Comparison of ENCODE assay signal across 21 mouse cellular contexts in genomic region chr6:125322794-125323193, GRCm38 (mm10). TPM values are rescaled to one million over a fixed set of nuclear protein-coding genes. Genes with fewer than 3 reads are reported as not detected.
A peak's percentile ranks its signal among the peaks of the same experiment; 100 is the strongest.
DNase-seq lines count a peak whose midpoint lies in the region; ATAC-seq and TF ChIP-seq lines count a peak whose summit lies in the region.
"Had no signal": no experiment of that assay in that cellular context is flagged by ENCODE, and none has a peak within 500 bp of the region (broad histone marks: within the 10 kb centered on the region; RNA-seq: fewer than 3 reads in every experiment).

No protein-coding gene starts in this region.

- no peak for TF ChIP-seq CTCF in E14TG2a.4 (conservative IDR thresholded peaks at IDR 0.05; ENCODE audit: low read length)

- H3K4me3 ChIP-seq in kidney, embryonic 16.5 days (ENCODE audit: low read length) = 0 out of 2 replicates have a peak overlapping the region, but pooled peaks have one; percentile 0
- peak overlapping the region; percentile 57; the same call in 1 of the 2 replicates for H3K4me3 ChIP-seq in E14TG2a.4 (replicated peaks; ENCODE audit: low read length)
- H3K4me3 ChIP-seq: embryonic facial prominence, embryonic 10.5 days; erythroblast, embryonic 14.5 days; heart, embryonic 13.5 days; hindbrain, embryonic 10.5 days; midbrain, embryonic 12.5 days had no signal

- peak overlapping the region; percentile 8; the same call in 1 of the 2 replicates for H3K4me2 ChIP-seq in kidney, embryonic 16.5 days (replicated peaks; ENCODE audit: low read depth, low read length)
- H3K4me2 ChIP-seq: heart, embryonic 13.5 days; midbrain, embryonic 12.5 days had no signal

- WGBS in kidney, embryonic 16.5 days = 53% methylated on average over 13 of the region's 13 CpGs

- H3K36me3 ChIP-seq in kidney, embryonic 16.5 days (ENCODE audit: insufficient read depth, low read length) = no peaks in the 10 kb centered on the region
- H3K36me3 ChIP-seq in E14TG2a.4 (ENCODE audit: insufficient read depth, low read length) = no peaks in the 10 kb centered on the region
- H3K36me3 ChIP-seq: embryonic facial prominence, embryonic 10.5 days; heart, embryonic 13.5 days; hindbrain, embryonic 10.5 days; midbrain, embryonic 12.5 days had no signal

- peaks cover 28% of the 10 kb centered on the region for H3K27me3 ChIP-seq in kidney, embryonic 16.5 days (ENCODE audit: insufficient read depth, low read length)
- H3K27me3 ChIP-seq in E14TG2a.4 (ENCODE audit: insufficient read depth, low read length) = peaks cover 77% of the 10 kb centered on the region

- DNase-seq in kidney, postnatal 14 days = no peak
- DNase-seq in brain, adult 2 months (ENCODE audit: low read depth, low spot score) = peak; percentile 30
- DNase-seq in lung, postnatal 25 days (ENCODE audit: low spot score) = peak; percentile 74
- DNase-seq in cerebellum, adult 9-10 months = no peak
- DNase-seq in layer of hippocampus, postnatal 25 days (ENCODE audit: extremely low spot score in 1 of 2, low spot score in 1 of 2) = no peak
- DNase-seq: cerebellum, postnatal 36 days; gastrocnemius, postnatal 36 days; kidney, adult 11 months; liver had no signal

- H3K9ac ChIP-seq in kidney, embryonic 16.5 days (replicated peaks; ENCODE audit: low read length) = no peak overlapping the region
- H3K9ac ChIP-seq: heart, embryonic 13.5 days; midbrain, embryonic 12.5 days had no signal

- H3K27ac ChIP-seq in kidney, embryonic 16.5 days (ENCODE audit: low read length) = no peak overlapping the region
- H3K27ac ChIP-seq: embryonic facial prominence, embryonic 10.5 days; heart, embryonic 13.5 days; hindbrain, embryonic 10.5 days; macrophage; midbrain, embryonic 12.5 days had no signal

- 0 out of 2 replicates have a peak, but pooled peaks cover 4% of the 10 kb centered on the region for H3K4me1 ChIP-seq in kidney, embryonic 16.5 days (ENCODE audit: insufficient read depth, low read length)
- peaks cover 47% of the 10 kb centered on the region for H3K4me1 ChIP-seq in E14TG2a.4 (replicated peaks; ENCODE audit: low read depth, low read length)

- H3K9me3 ChIP-seq in kidney, embryonic 16.5 days (ENCODE audit: low read length) = no peaks in the 10 kb centered on the region
- no peaks in the 10 kb centered on the region for H3K9me3 ChIP-seq in E14TG2a.4 (ENCODE audit: low read length)
- H3K9me3 ChIP-seq: embryonic facial prominence, embryonic 10.5 days; heart, embryonic 13.5 days; hindbrain, embryonic 10.5 days; midbrain, embryonic 12.5 days had no signal

- no peak for ATAC-seq in kidney, embryonic 16.5 days (ENCODE audit: low FRiP score, low TSS enrichment)
- ATAC-seq: activated CD4-positive, CD25-positive, alpha-beta regulatory T cell, adult 4 months had no signal

RNA-seq across cellular contexts. Expression of gene Scnn1a, which starts 2.3 kb away (rescaled TPM):
- 7.5 and 7.7 TPM in 2 replicates for polyA plus RNA-seq in kidney, embryonic 16.5 days (2015; fragmentation: Nextera tagmentation; extraction: Ambion mirVana)
- total RNA-seq in layer of hippocampus, postnatal 25 days (2021) = 1 to 10 TPM; 3.8 to 3.9 TPM
- total RNA-seq: CH12.LX had no signal
- polyA plus RNA-seq: activated CD4-positive, CD25-positive, alpha-beta regulatory T cell, adult 4 months had no signal

RNA-seq across cellular contexts. Expression of gene Ltbr, which starts 9.1 kb away (rescaled TPM):
- polyA plus RNA-seq in kidney, embryonic 16.5 days (2015; fragmentation: Nextera tagmentation; extraction: Ambion mirVana) = 71.6 and 73.7 TPM in 2 replicates
- total RNA-seq in layer of hippocampus, postnatal 25 days (2021) = 10 to 100 TPM in 1 of 2 experiments, 1 to 10 TPM in 1; 8.7 to 10.2 TPM
- total RNA-seq: CH12.LX had no signal
- polyA plus RNA-seq: activated CD4-positive, CD25-positive, alpha-beta regulatory T cell, adult 4 months had no signal

RNA-seq across cellular contexts. Expression of gene Tnfrsf1a, which starts 26.4 kb away (rescaled TPM):
- 91.0 and 93.2 TPM in 2 replicates for polyA plus RNA-seq in kidney, embryonic 16.5 days (2015; fragmentation: Nextera tagmentation; extraction: Ambion mirVana)
- 10 to 100 TPM; 11.2 to 12.5 TPM for total RNA-seq in layer of hippocampus, postnatal 25 days (2021)

RNA-seq across cellular contexts. Expression of gene Tuba3a, which starts 37.0 kb away (rescaled TPM):
- polyA plus RNA-seq in kidney, embryonic 16.5 days (2015; fragmentation: Nextera tagmentation; extraction: Ambion mirVana) = 0.19 and 0.65 TPM in 2 replicates
- not detected for total RNA-seq in layer of hippocampus, postnatal 25 days (2021)
- total RNA-seq: CH12.LX; gastrocnemius, postnatal 36 days had no signal
- polyA plus RNA-seq: erythroblast, embryonic 14.5 days; frontal cortex, adult 2 months; hindbrain, embryonic 10.5 days; macrophage; midbrain, embryonic 12.5 days; small intestine, adult 2 months had no signal

RNA-seq across cellular contexts. Expression of gene Plekhg6, which starts 57.8 kb away (rescaled TPM):
- polyA plus RNA-seq in kidney, embryonic 16.5 days (2015; fragmentation: Nextera tagmentation; extraction: Ambion mirVana) = 4.9 and 6.0 TPM in 2 replicates
- total RNA-seq in layer of hippocampus, postnatal 25 days (2021) = not detected
- total RNA-seq: CH12.LX; gastrocnemius, postnatal 36 days had no signal
- polyA plus RNA-seq: activated CD4-positive, CD25-positive, alpha-beta regulatory T cell, adult 4 months; erythroblast, embryonic 14.5 days; macrophage had no signal

Comparison
In these comparisons a context has a peak if more than half of its experiments do, and no peak if none do; other contexts are left out.
1. DNase-seq: peak in brain, adult 2 months (single experiment) and lung, postnatal 25 days (single experiment); none in kidney, postnatal 14 days (single experiment), cerebellum, adult 9-10 months (single experiment) and layer of hippocampus, postnatal 25 days (0 of 2).